Mouse (Mus musculus) CD4-positive, CD25-positive, alpha-beta regulatory T cell, adult 4 months (primary cell): ENCODE data around the gene Ms4a4d. TPM values are rescaled to one million over a fixed set of nuclear protein-coding genes. Genes with fewer than 3 reads are reported as not detected.

ENCODE experiments used
- ATAC-seq: one replicate; pipeline ENCODE4 v1.8.0; 2017
- polyA plus RNA-seq, 2 experiments: library from polyadenylated mRNA; unstranded; fragments of 100-300 nt; shearing (Covaris generic); gene quantifications; one replicate each; pipeline ENCODE4 v1.2.1; 2017

The Ms4a4d gene
- polyA plus RNA-seq, 2 experiments from 2014 or later = 3.9 to 6.3 TPM

GRCm38 (mm10) chr19:11589205-11589604 lies 52.6 kb downstream of the Ms4a4d start:
- ATAC-seq = peak; percentile 89

GRCm38 (mm10) chr19:11589891-11590449 lies 53.4 kb downstream of the Ms4a4d start:
- peak; percentile 40 for ATAC-seq

GRCm38 (mm10) chr19:11601349-11601748 lies 64.7 kb downstream of the Ms4a4d start:
- ATAC-seq = peak; percentile 63

- peak; percentile 94 for ATAC-seq
Observed at GRCm38 (mm10) chr19:11602026-11602425, 65.4 kb downstream of the Ms4a4d start.

- no peak for ATAC-seq
Observed at GRCm38 (mm10) chr19:11604603-11605002, 68.0 kb downstream of the Ms4a4d start, which contains the start of gene Ms4a6d. Ms4a6d (minus strand) TSS chr19:11604849.

Other genes with a start within 250 kb of the Ms4a4d start
- not detected for gene Ms4a14, start 222.3 kb upstream of the Ms4a4d start, polyA plus RNA-seq
- not detected for gene Ms4a7, start 200.7 kb upstream of the Ms4a4d start, polyA plus RNA-seq
- 1 to 10 TPM in 1 of 2 experiments, under 1 TPM in 1; 0.84 to 1.8 TPM for gene Ms4a4a, start 161.3 kb upstream of the Ms4a4d start, polyA plus RNA-seq
- gene Ms4a4c, start 132.0 kb upstream of the Ms4a4d start, polyA plus RNA-seq = 10 to 100 TPM; 61.4 to 84.8 TPM
- 1,000 to 10,000 TPM; 2,426 to 2,599 TPM for gene Ms4a4b, start 93.2 kb upstream of the Ms4a4d start, polyA plus RNA-seq
- gene Ms4a6c, start 67.4 kb upstream of the Ms4a4d start, polyA plus RNA-seq = 10 to 100 TPM; 13.4 to 20.1 TPM
- gene Gm8369, start 50.9 kb upstream of the Ms4a4d start, polyA plus RNA-seq = 100 to 1,000 TPM; 420 to 532 TPM
- 1,000 to 10,000 TPM; 1,239 to 1,299 TPM for gene Ms4a6b, start 20.3 kb upstream of the Ms4a4d start, polyA plus RNA-seq
- 10 to 100 TPM in 1 of 2 experiments, 1 to 10 TPM in 1; 8.9 to 10.9 TPM for gene Ms4a6d, start 68.0 kb downstream of the Ms4a4d start, polyA plus RNA-seq
- not detected for gene Ms4a2, start 86.9 kb downstream of the Ms4a4d start, polyA plus RNA-seq
- gene Ms4a3, start 104.0 kb downstream of the Ms4a4d start, polyA plus RNA-seq = not detected
- gene Oosp2, start 123.8 kb downstream of the Ms4a4d start, polyA plus RNA-seq = not detected
- gene Oosp1, start 154.3 kb downstream of the Ms4a4d start, polyA plus RNA-seq = not detected
- not detected for gene Oosp3, start 160.3 kb downstream of the Ms4a4d start, polyA plus RNA-seq
- gene Gif, start 210.8 kb downstream of the Ms4a4d start, polyA plus RNA-seq = not detected
- gene Mrpl16, start 233.6 kb downstream of the Ms4a4d start, polyA plus RNA-seq = 10 to 100 TPM; 39.7 to 40.2 TPM